Mouse (Mus musculus): Measurements from ENCODE around the gene Selenof. TPM values are rescaled to one million over a fixed set of nuclear protein-coding genes. Genes with fewer than 3 reads are reported as not detected.

Selenof gene
- polyA plus RNA-seq (2021; fragmentation: Nextera tagmentation), result 111 and 122 TPM in 2 replicates
- long read RNA-seq, experiment 1, transcript Selenof-201 (5 exons, 1,514 nt), result major isoform, 108 of 133 reads
- long read RNA-seq, experiment 1, partial matches to known transcripts, result 22 of 133 reads
- long read RNA-seq, experiment 1, other reads (novel, unspliced or antisense), result 3 of 133 reads
- long read RNA-seq, experiment 2, transcript Selenof-201 (5 exons, 1,514 nt), result major isoform, 206 of 208 reads
- long read RNA-seq, experiment 2, partial matches to known transcripts, result 2 of 208 reads
- long read RNA-seq, experiment 2, other reads (novel, unspliced or antisense), result 0 of 208 reads

GRCm38 (mm10) chr3:144570047-144570815 lies at the start of gene Selenof, which contains the start of gene Hs2st1:
TSS of gene Selenof (plus strand) at chr3:144570304.
TSS of gene Hs2st1 (minus strand) at chr3:144570181.

Other genes with a start within 250 kb of the Selenof start
- gene Hs2st1, start 123 bp upstream of the Selenof start, polyA plus RNA-seq (2021; fragmentation: Nextera tagmentation), result 3.2 TPM in 2 replicates
- gene Sh3glb1, start 150.0 kb downstream of the Selenof start, polyA plus RNA-seq (2021; fragmentation: Nextera tagmentation), result 45.2 and 52.5 TPM in 2 replicates
- 0.04 and 0.05 TPM in 2 replicates for gene Clca3a1, start 190.7 kb downstream of the Selenof start, polyA plus RNA-seq (2021; fragmentation: Nextera tagmentation)
- gene Clca3a2, start 249.2 kb downstream of the Selenof start, polyA plus RNA-seq (2021; fragmentation: Nextera tagmentation), result 0.14 TPM in 1 of 2 replicates, not detected in the other